Mouse (Mus musculus) CH12.LX (cell line): ENCODE results near the gene Megf11.

Experiments
- CTCF ChIP-seq, 2 experiments: IDR thresholded peaks in 1 of 2; conservative IDR thresholded peaks in 1 of 2; 2 replicates each; pipeline ENCODE4 v1.5.1; 2011 to 2012; ENCODE audit warnings: low read depth in 2 of 2, low read length in 2 of 2, improper control_type of control experiment in 1 of 2, inconsistent platforms in 1 of 2, mild to moderate bottlenecking in 1 of 2, moderate library complexity in 1 of 2
- HCFC1 ChIP-seq: IDR thresholded peaks from 2 replicates; pipeline ENCODE4 v1.6.1; 2012; ENCODE audit warnings: low read depth, mild to moderate bottlenecking, inconsistent platforms, low read length, improper control_type of control experiment
- MAZ ChIP-seq: IDR thresholded peaks from 2 replicates; pipeline ENCODE4 v1.6.1; 2012; ENCODE audit warnings: low read depth, mild to moderate bottlenecking, inconsistent platforms, low read length, improper control_type of control experiment, moderate library complexity
- RAD21 ChIP-seq: IDR thresholded peaks from 2 replicates; pipeline ENCODE4 v1.6.1; 2011; ENCODE audit warnings: low read depth, mild to moderate bottlenecking, low read length, improper control_type of control experiment, moderate library complexity

GRCm38 (mm10) chr9:64620596-64620995 is 235.2 kb downstream of the Megf11 start:
- TF ChIP-seq RAD21, result peak; percentile 45
- peak in 1 of 2 experiments; percentile 52; a peak in 2 of 4 replicates for TF ChIP-seq CTCF (conservative IDR thresholded peaks at IDR 0.05 in 1 of 2, IDR thresholded peaks at IDR 0.05 in 1 of 2; ENCODE audit: low read depth in 2 of 2, low read length in 2 of 2)
- no peak for TF ChIP-seq MAZ
- no peak for TF ChIP-seq HCFC1
